Mouse (Mus musculus): ENCODE data around the gene Mttp.

- TF ChIP-seq USF1 (IDR thresholded peaks at IDR 0.05; ENCODE audit: low read depth), result no peak
- TF ChIP-seq CTCF (IDR thresholded peaks at IDR 0.05; ENCODE audit: control insufficient read depth, insufficient read depth, insufficient read length), result no peak
- no peak for TF ChIP-seq MYOD1 (IDR thresholded peaks at IDR 0.05; ENCODE audit: control insufficient read depth, insufficient read length, low read depth)
- TF ChIP-seq MYOG (IDR thresholded peaks at IDR 0.05; ENCODE audit: control insufficient read depth, extremely low read depth, insufficient read length), result no peak
- TF ChIP-seq MAX (IDR thresholded peaks at IDR 0.05), result no peak
- no peak for TF ChIP-seq FOSL1 (IDR thresholded peaks at IDR 0.05; ENCODE audit: insufficient read depth, low read length, poor library complexity, severe bottlenecking)
Measured at GRCm38 (mm10) chr3:138074214-138074613, 70.6 kb downstream of the Mttp start.
